Mouse (Mus musculus): ENCODE measurements at regions not wholly inside any gene's neighbourhood (a gene's known extent, or its start where the extent isn't known, plus 50 kb on each side); places are given as distances from the start of the nearest gene placed in this dataset.

GRCm38 (mm10) chr2:106455972-106456371, 237.1 kb upstream of the Mpped2 start:
- no peak for DNase-seq (ENCODE audit: low spot score in 2 of 2)

- no peak for DNase-seq (ENCODE audit: low spot score in 2 of 2)
Measured at GRCm38 (mm10) chr2:106458003-106458402, 235.1 kb upstream of the Mpped2 start.

GRCm38 (mm10) chr2:106461021-106461420, 232.0 kb upstream of the Mpped2 start:
- no peak for DNase-seq (ENCODE audit: low spot score in 2 of 2)

- no peak for DNase-seq (ENCODE audit: low spot score in 2 of 2)
Measured at GRCm38 (mm10) chr2:106461490-106461889, 231.6 kb upstream of the Mpped2 start.

GRCm38 (mm10) chr2:106461973-106462637, 231.0 kb upstream of the Mpped2 start:
- no peak for DNase-seq (ENCODE audit: low spot score in 2 of 2)

GRCm38 (mm10) chr2:106465055-106465454, 228.0 kb upstream of the Mpped2 start:
- no peak for DNase-seq (ENCODE audit: low spot score in 2 of 2)

GRCm38 (mm10) chr2:106465831-106466230, 227.2 kb upstream of the Mpped2 start:
- DNase-seq (ENCODE audit: low spot score in 2 of 2): no peak

- no peak for DNase-seq (ENCODE audit: low spot score in 2 of 2)
Measured at GRCm38 (mm10) chr2:106469196-106469595, 223.9 kb upstream of the Mpped2 start.

- DNase-seq (ENCODE audit: low spot score in 2 of 2): no peak
Measured at GRCm38 (mm10) chr2:106473458-106473857, 219.6 kb upstream of the Mpped2 start.

GRCm38 (mm10) chr2:106477991-106478390, 215.1 kb upstream of the Mpped2 start:
- no peak for DNase-seq (ENCODE audit: low spot score in 2 of 2)

GRCm38 (mm10) chr2:106487335-106488082, 205.6 kb upstream of the Mpped2 start:
- no peak for DNase-seq (ENCODE audit: low spot score in 2 of 2)

- DNase-seq (ENCODE audit: low spot score in 2 of 2): no peak
Measured at GRCm38 (mm10) chr2:106498735-106499134, 194.3 kb upstream of the Mpped2 start.

GRCm38 (mm10) chr2:106499227-106499928, 193.7 kb upstream of the Mpped2 start:
- no peak for DNase-seq (ENCODE audit: low spot score in 2 of 2)

- DNase-seq (ENCODE audit: low spot score in 2 of 2): no peak
Measured at GRCm38 (mm10) chr2:106504933-106505420, 188.1 kb upstream of the Mpped2 start.

- DNase-seq (ENCODE audit: low spot score in 2 of 2): no peak
Measured at GRCm38 (mm10) chr2:106511889-106512288, 181.2 kb upstream of the Mpped2 start.

GRCm38 (mm10) chr2:106512338-106513024, 180.6 kb upstream of the Mpped2 start:
- no peak for DNase-seq (ENCODE audit: low spot score in 2 of 2)

- no peak for DNase-seq (ENCODE audit: low spot score in 2 of 2)
Measured at GRCm38 (mm10) chr2:106513025-106513386, 180.1 kb upstream of the Mpped2 start.

- no peak for DNase-seq (ENCODE audit: low spot score in 2 of 2)
Measured at GRCm38 (mm10) chr2:106517224-106517623, 175.8 kb upstream of the Mpped2 start.

- no peak for DNase-seq (ENCODE audit: low spot score in 2 of 2)
Measured at GRCm38 (mm10) chr2:106522961-106523360, 170.1 kb upstream of the Mpped2 start.

GRCm38 (mm10) chr2:106527008-106527407, 166.1 kb upstream of the Mpped2 start:
- no peak for DNase-seq (ENCODE audit: low spot score in 2 of 2)

- no peak for DNase-seq (ENCODE audit: low spot score in 2 of 2)
Measured at GRCm38 (mm10) chr2:106529247-106529646, 163.8 kb upstream of the Mpped2 start.

GRCm38 (mm10) chr2:106529746-106530145, 163.3 kb upstream of the Mpped2 start:
- DNase-seq (ENCODE audit: low spot score in 2 of 2): no peak
